Mouse (Mus musculus) frontal cortex, postnatal 14 days (tissue): ENCODE measurements around the gene Myo16.

Source experiments
- DNase-seq, 2 experiments: peaks; one replicate each; pipeline ENCODE4 v3.0.0; 2022; ENCODE audit warnings: low spot score in 2 of 2

Myo16 gene

DNA sequence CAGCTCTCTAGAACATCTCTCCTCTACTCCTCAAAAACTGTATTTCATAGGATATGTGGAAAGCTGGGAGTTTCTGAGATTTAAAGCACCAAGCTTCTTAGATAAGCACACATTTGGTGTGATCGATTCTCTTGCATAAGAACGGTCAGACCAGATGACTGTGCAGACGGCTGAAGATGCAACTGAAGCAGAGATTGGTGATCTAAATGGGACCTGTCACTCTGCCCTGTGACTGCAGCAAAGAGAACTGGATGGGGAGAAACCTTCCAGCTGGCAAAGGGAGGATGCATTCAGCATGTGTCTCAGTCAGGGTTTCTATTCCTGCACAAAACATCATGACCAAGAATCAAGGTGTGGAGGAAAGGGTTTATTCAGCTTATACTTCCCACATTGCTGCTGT is 318.7 kb downstream of the Myo16 start:
- DNase-seq: no peak

DNA sequence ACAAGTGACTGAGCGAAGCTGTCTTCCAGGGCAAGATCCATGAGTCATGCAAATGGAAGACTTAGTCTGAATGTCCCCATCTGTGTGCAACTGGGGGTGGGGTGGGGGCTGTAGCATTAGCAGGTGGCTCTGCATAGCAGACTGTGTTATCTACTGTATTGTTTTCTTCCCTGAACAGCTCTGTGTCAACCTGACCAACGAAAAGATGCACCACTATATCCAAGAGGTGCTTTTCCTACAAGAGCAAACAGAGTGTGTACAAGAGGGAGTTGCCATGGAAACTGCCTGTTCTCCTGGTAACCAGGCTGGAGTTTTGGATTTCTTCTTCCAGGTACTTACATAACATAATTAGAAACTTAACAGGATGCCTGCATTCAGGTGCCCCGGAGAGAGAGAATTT is 320.7 kb downstream of the Myo16 start:
- no peak for DNase-seq

- no peak for DNase-seq
Measured at GRCm38 (mm10) chr8:10479059-10479458, 325.3 kb downstream of the Myo16 start.

DNA sequence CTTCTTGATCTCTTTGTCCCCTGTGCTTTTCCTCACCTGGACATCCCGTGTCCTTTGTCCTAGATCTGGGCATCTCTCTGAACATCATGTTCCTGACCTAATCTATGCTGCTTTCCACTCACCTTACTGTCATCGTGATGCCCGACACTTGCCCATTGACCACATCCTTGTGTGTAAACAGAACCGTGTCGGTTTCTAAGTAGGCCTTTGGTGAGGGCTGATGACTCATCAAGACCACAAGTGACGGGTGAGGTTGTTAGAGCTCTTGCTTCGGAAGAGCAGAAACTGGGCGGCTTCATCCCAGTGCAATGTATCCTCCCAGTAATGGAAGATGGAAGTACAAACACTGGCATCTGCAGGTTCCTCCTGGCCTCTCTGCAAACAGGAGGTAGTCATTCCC is 327.1 kb downstream of the Myo16 start:
- no peak for DNase-seq

DNA sequence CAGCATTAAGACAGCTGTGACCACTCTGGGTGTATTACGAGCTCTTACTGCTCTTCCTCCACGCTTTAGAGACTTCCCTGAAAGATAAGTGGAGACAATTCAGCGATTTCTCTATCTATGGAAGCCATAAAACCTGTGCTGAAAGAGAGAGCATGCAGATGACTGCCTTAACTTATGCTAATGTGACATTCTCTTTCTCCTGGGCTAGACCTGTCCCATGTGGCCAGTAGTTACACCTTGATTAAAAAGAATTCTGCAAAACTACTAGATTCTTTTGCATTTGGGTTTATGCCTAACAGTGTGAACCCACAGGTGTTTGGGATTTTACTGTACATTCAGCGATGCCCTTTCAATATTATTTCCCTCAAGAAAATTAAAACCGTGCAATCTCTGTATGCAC is 328.4 kb downstream of the Myo16 start:
- DNase-seq: no peak

DNA sequence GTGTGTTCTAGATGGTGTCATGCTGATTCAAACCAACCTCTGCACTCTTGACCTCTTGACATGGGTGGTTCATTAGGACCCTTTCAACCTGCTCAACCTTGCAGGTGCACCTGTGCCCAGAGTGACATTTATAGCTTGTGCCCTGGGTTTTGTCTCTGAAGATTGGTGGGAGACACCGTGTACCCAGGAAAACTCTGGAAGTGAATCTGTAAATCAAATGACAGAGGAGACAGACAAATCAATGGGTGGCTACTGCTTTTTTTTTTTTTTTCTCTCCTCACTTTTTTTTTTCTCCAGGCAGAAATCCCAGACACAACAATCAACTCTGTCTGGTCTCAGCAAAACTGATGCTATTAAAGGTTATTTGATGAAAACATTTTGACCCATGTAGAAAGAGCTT is 329.2 kb downstream of the Myo16 start:
- no peak for DNase-seq

GRCm38 (mm10) chr8:10483841-10484240 is 330.1 kb downstream of the Myo16 start:
- DNase-seq: no peak

- no peak for DNase-seq
Measured at GRCm38 (mm10) chr8:10489738-10490419, 336.2 kb downstream of the Myo16 start.

- DNase-seq: no peak
Measured at GRCm38 (mm10) chr8:10490420-10490784, 336.7 kb downstream of the Myo16 start.

DNA sequence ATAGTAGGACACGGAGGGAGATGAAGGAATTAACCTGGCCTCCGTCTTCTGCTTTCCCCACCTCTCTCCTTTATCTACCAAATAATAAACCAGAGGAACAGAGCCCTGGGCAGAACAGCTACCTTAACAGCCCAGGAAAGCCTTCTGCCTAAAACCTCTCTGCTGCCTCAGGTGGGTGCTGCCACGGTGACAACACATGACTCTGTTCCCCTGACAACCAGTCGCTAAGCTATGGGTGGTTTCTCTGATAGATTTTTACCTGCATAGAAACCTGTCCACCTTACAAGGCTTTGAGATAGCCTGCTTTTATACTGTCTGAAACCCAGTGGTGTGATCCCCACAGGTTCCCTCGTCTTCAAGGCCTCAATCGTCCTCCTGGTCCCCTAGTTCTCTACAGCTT is 337.2 kb downstream of the Myo16 start:
- no peak for DNase-seq

GRCm38 (mm10) chr8:10499846-10500245 is 346.1 kb downstream of the Myo16 start:
- no peak for DNase-seq

- no peak for DNase-seq
Measured at GRCm38 (mm10) chr8:10500465-10500864, 346.8 kb downstream of the Myo16 start.

DNA sequence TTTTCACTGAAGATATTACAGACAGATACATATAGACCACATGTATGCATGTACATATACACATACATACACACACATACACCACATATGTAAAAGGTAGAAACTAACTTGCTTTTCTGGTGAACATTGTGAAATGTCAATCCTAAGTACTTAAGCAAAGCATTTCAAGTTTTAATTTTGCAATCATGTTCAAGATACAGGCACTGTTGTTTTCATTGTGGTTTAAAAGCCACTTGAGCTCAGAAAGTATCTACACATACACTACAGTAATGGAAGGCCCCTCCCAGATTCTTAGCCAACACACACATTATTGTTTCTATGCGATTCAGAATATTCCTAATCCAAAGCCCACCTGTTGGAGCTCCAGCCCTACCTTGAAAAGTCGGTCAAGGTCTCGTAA is 348.0 kb downstream of the Myo16 start:
- DNase-seq: no peak

DNA sequence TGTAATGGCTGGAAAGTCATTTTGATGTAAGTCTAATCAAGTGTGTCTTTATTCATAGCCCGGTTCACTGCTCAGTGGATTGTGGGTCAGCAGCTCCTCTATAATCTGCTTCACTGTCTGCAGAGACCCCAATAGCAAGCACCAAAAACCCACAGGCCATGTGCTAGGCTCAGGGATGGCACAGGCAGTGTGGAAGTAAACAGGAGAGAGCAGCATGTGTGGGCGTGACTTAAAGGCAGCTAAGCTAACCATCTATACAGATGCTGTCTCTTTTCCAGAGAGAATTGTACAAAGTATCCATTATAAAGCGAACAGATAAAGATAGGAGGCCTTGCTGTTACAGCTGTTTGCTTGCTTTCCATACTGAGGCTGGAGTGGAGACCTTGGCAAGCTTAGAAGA is 358.4 kb downstream of the Myo16 start:
- no peak for DNase-seq

- no peak for DNase-seq
Measured at GRCm38 (mm10) chr8:10517381-10517780, 363.7 kb downstream of the Myo16 start.

DNA sequence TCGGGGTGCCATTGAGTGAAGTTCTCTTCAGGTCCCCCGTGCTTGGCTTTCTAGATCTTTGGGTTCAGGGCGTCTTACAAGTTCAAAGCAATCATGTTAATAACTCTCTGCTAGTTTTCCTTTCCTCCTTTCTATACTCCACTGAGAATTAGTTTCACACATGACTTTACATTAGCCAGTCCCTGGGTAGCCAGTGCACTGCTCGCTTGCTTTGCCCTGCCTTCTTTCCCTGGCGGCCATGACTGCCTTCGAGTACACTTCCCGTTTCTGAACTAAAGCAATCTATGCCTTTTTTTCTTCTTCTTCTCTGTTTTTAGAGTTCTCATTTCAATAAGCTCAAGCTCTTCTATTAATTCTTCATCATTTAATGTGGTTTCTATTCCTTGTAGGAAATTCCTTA is 365.6 kb downstream of the Myo16 start:
- no peak for DNase-seq

DNA sequence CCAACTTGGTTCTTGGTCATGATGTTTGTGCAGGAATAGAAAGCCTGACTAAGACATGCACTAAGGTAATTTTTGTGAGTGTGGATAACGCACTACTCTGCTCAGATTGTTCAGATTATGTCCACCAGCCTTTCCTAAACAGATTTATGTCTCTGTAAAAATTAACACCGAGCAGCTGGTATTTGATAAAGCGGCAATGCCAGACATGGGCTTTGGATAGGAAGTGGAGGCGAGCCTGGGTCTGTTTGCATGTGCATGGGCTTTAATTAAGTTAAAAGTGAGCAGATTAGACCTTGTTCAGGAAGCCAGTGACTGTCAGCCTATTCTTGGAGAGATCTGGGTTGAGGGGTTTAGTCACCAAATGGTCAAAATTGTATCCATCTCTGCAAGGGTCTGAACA is 367.8 kb downstream of the Myo16 start:
- no peak for DNase-seq

GRCm38 (mm10) chr8:10525686-10526085 is 372.0 kb downstream of the Myo16 start:
- DNase-seq: no peak

DNA sequence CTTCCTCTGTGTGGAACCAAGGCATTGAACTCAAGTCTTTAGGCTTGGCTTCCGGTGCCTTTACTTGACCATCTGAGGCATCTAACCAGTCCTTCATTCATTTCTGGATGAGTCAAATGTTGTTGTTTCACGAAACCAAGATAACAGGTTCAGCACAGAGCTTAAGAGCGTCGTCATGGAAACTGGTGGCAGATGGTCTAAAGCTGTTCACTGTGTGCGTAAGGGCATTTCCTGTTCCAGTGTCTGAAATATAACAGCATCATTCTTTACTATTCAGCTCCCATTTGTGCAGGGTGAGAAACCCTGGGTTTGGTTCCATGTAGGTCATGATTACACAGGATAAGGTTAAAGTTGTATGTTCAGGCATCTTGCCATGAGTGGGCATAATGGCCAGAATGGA is 372.9 kb downstream of the Myo16 start:
- no peak for DNase-seq

DNA sequence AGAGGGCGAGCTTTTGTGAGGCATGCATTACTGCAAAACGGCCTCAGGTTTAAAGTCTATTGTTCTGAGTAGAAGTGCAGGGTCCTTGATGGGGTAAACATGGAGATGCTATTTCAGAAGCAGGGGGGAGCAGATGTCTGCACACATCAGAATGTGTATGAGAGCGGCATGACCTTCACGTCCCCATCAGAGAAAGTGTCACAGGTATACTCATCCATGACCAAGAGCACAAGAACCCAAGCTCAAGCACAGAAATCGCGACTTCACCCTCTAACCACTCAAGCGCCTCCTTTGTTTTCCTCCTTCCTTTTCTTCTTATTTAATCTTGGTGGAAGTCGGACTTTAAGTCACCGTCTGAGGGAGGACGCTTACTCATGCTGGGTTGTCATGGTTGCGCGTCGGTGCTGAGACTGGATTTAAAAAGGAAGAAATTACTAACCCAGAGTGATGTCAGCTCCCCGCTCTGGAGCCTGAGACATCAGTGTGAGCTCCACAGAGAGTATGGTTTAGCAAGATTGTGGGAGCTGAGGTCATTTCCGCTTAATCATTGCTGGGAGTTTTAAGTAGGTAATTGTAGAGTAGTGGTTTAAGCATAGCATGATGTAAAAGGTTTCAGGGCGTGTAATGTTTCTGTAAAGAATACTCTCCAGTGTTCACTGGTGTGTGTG is 381.0 kb downstream of the Myo16 start:
- peak in 1 of 2 experiments; percentile 42 for DNase-seq

DNA sequence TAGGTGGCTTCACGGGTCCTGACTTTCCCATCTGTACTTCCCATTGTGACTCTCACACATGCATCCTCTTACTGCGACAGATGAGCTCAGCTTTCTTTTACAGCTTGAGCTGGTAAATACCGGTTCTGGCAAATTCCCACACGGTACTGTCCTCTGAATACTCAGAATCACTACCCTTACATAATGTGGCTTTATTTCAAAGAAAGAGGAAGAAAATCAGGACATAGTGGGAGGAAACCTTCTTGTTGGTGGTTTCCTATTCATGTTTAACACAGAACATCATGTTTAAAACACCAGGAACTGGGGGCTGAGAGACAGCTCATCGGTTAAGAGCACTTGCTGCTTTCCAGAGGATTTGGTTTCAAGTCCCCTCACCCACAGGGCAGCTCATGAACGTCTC is 384.6 kb downstream of the Myo16 start:
- DNase-seq: no peak

DNA sequence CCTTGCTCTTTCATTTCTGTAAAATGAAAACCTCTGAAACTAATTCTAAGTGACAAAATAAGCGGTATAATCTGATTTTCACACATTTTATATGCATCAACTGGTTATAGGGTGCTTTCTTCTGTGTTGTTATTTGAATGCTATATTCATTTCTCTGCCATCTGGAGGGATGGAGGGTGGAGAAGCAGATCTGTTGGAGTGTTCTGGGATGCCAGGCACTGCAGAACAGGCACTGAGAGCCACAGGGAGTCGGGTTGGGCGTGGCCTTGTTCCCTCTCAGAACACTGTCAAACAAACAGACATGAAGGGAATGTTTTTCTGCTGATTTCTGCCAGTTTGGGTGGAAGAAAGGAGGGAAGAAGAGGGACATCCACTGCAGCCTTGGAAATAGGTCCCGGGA is 386.0 kb downstream of the Myo16 start:
- DNase-seq: no peak

GRCm38 (mm10) chr8:10545890-10546289 is 392.2 kb downstream of the Myo16 start:
- no peak for DNase-seq

DNA sequence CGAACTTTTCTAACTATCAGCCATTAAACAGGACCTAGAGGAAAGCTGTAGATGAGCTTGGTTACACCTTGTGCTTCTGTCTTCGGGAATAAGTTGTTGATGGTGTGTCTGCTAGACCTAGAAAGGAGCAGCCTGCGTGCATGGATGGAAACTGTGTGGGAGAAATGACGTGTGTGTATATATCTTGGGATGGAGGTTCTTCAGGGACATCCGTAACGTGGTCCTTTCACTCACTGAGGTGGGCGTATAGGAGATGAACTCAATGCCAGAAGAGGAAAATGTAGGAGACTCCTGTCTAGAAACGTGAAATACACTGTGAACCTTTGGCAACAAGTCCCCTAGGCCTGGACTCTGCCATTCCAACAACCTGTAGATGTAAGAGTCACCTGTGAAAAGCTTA is 392.8 kb downstream of the Myo16 start:
- DNase-seq: no peak
